Mouse (Mus musculus): ENCODE measurements around the gene Crat.

DNA sequence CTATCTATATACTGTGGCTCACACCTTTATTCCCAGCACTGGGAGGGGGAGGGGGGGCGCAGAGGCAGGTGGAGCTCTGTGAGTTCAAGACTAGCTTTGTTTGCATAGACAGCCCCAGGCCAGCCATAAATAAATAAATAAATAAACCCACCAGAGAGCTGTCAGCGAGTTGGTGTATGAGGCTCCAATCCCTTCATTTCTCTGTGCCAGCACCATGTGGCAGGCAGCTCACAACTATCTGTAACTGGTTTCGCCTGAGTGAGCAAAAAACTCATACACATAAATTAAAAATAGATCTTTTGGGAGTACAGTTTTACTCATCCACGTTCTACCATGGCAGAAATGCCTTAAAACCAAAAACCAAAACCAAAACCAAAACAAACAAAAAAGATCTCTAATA is 5.8 kb upstream of the Crat start:
- TF ChIP-seq CTCF (IDR thresholded peaks at IDR 0.05; ENCODE audit: extremely low read depth, insufficient read depth, low read length) = no peak
- no peak for TF ChIP-seq POLR2A (IDR thresholded peaks at IDR 0.05; ENCODE audit: extremely low read depth, insufficient read depth, low read length)
